Mouse (Mus musculus) kidney, adult 8-10 months (tissue): ENCODE results near the gene Aldh5a1.
A peak's percentile ranks its signal among the peaks of the same experiment; 100 is the strongest.
"Not testable (repeated sequence)": the region's sequence is repeated elsewhere in the genome, so short reads cannot be mapped to it uniquely, and the experiment has no call there.

ENCODE experiments used
- DNase-seq, 2 experiments: peaks; one replicate each; pipeline ENCODE4 v3.0.0; 2022

The Aldh5a1 gene

GRCm38 (mm10) chr13:24937108-24937838, at the start of gene Aldh5a1:
Gene Aldh5a1 (minus strand): TSS chr13:24937661.
- peak; percentile 59 to 79 for DNase-seq

- DNase-seq = no peak
Observed at GRCm38 (mm10) chr13:24985435-24985834, 48.0 kb upstream of the Aldh5a1 start.

- no peak for DNase-seq
Observed at GRCm38 (mm10) chr13:24981031-24981430, 43.6 kb upstream of the Aldh5a1 start.

GRCm38 (mm10) chr13:24977820-24978342, 40.4 kb upstream of the Aldh5a1 start:
- peak; percentile 86 to 89 for DNase-seq

GRCm38 (mm10) chr13:24976384-24976783, 38.9 kb upstream of the Aldh5a1 start:
- DNase-seq = no peak

- DNase-seq = not testable (repeated sequence)
Observed at GRCm38 (mm10) chr13:24971776-24972175, 34.3 kb upstream of the Aldh5a1 start.

- no peak for DNase-seq
Observed at GRCm38 (mm10) chr13:24965846-24966201, 28.4 kb upstream of the Aldh5a1 start.

- no peak for DNase-seq
Observed at GRCm38 (mm10) chr13:24965130-24965845, 27.8 kb upstream of the Aldh5a1 start.

GRCm38 (mm10) chr13:24962119-24962518, 24.7 kb upstream of the Aldh5a1 start:
- DNase-seq = no peak

- peak; percentile 21 to 29 for DNase-seq
Observed at GRCm38 (mm10) chr13:24960084-24960483, 22.6 kb upstream of the Aldh5a1 start.

- DNase-seq = no peak
Observed at GRCm38 (mm10) chr13:24958671-24959070, 21.2 kb upstream of the Aldh5a1 start.

- no peak for DNase-seq
Observed at GRCm38 (mm10) chr13:24955500-24955899, 18.0 kb upstream of the Aldh5a1 start.

GRCm38 (mm10) chr13:24955091-24955490, 17.6 kb upstream of the Aldh5a1 start:
- DNase-seq = no peak

- no peak for DNase-seq
Observed at GRCm38 (mm10) chr13:24952659-24953058, 15.2 kb upstream of the Aldh5a1 start.

- DNase-seq = no peak
Observed at GRCm38 (mm10) chr13:24948870-24949269, 11.4 kb upstream of the Aldh5a1 start.

- no peak for DNase-seq
Observed at GRCm38 (mm10) chr13:24947158-24947557, 9.7 kb upstream of the Aldh5a1 start.

- DNase-seq = no peak
Observed at GRCm38 (mm10) chr13:24945567-24945966, 8.1 kb upstream of the Aldh5a1 start.

GRCm38 (mm10) chr13:24943303-24943702, 5.8 kb upstream of the Aldh5a1 start:
- no peak for DNase-seq

- no peak for DNase-seq
Observed at GRCm38 (mm10) chr13:24942512-24943282, 5.2 kb upstream of the Aldh5a1 start, which contains the start of gene Gpld1. Gene Gpld1 (plus strand): TSS chr13:24943152.

GRCm38 (mm10) chr13:24939472-24939871, 2.0 kb upstream of the Aldh5a1 start:
- DNase-seq = no peak

- peak; percentile 68 to 82 for DNase-seq
Observed at GRCm38 (mm10) chr13:24938683-24939082, 1.2 kb upstream of the Aldh5a1 start.

- DNase-seq = peak in 1 of 2 experiments; percentile 32
Observed at GRCm38 (mm10) chr13:24937839-24938166, 342 bp upstream of the Aldh5a1 start.

- DNase-seq = no peak
Observed at GRCm38 (mm10) chr13:24936772-24937107, 721 bp downstream of the Aldh5a1 start.
